Mouse (Mus musculus): ENCODE data around the gene Srebf1.

Srebf1 gene

GRCm38 (mm10) chr11:60182116-60182670, 40.2 kb downstream of the Srebf1 start:
- in situ Hi-C loops (cut with MboI, MseI): no loop called here

GRCm38 (mm10) chr11:60178506-60178905, 43.9 kb downstream of the Srebf1 start:
- in situ Hi-C loops (cut with MboI, MseI): no loop called here

- in situ Hi-C loops (cut with MboI, MseI): no loop called here
Observed at GRCm38 (mm10) chr11:60178005-60178404, 44.4 kb downstream of the Srebf1 start.

GRCm38 (mm10) chr11:60176975-60177657, 45.3 kb downstream of the Srebf1 start:
- in situ Hi-C loops (cut with MboI, MseI): no loop called here

- in situ Hi-C loops (cut with MboI, MseI): no loop called here
Observed at GRCm38 (mm10) chr11:60176182-60176974, 46.0 kb downstream of the Srebf1 start.

GRCm38 (mm10) chr11:60175371-60176181, 46.8 kb downstream of the Srebf1 start:
- in situ Hi-C loops (cut with MboI, MseI): no loop called here

- in situ Hi-C loops (cut with MboI, MseI): loop anchor here (5.0 kb wide), 1 partner anchor 66 kb away; the partner anchor contains the start of gene Rai1
Observed at GRCm38 (mm10) chr11:60173606-60174184, 48.7 kb downstream of the Srebf1 start.

- in situ Hi-C loops (cut with MboI, MseI): loop anchor here (5.0 kb wide), 1 partner anchor 65 kb away; the partner anchor contains the start of gene Rai1
Observed at GRCm38 (mm10) chr11:60172074-60172473, 50.3 kb downstream of the Srebf1 start.

- in situ Hi-C loops (cut with MboI, MseI): no loop called here
Observed at GRCm38 (mm10) chr11:60168780-60169179, 53.6 kb downstream of the Srebf1 start.

GRCm38 (mm10) chr11:60165076-60165475, 57.3 kb downstream of the Srebf1 start:
- in situ Hi-C loops (cut with MboI, MseI): no loop called here

GRCm38 (mm10) chr11:60164450-60164849, 57.9 kb downstream of the Srebf1 start:
- in situ Hi-C loops (cut with MboI, MseI): no loop called here

- in situ Hi-C loops (cut with MboI, MseI): no loop called here
Observed at GRCm38 (mm10) chr11:60163362-60163761, 59.0 kb downstream of the Srebf1 start.

GRCm38 (mm10) chr11:60162547-60162946, 59.8 kb downstream of the Srebf1 start:
- in situ Hi-C loops (cut with MboI, MseI): no loop called here

GRCm38 (mm10) chr11:60161146-60161874, 61.1 kb downstream of the Srebf1 start:
- in situ Hi-C loops (cut with MboI, MseI): no loop called here

GRCm38 (mm10) chr11:60160454-60161114, 61.8 kb downstream of the Srebf1 start:
- in situ Hi-C loops (cut with MboI, MseI): no loop called here

GRCm38 (mm10) chr11:60159955-60160354, 62.4 kb downstream of the Srebf1 start:
- in situ Hi-C loops (cut with MboI, MseI): no loop called here

GRCm38 (mm10) chr11:60158271-60158670, 64.1 kb downstream of the Srebf1 start:
- in situ Hi-C loops (cut with MboI, MseI): no loop called here

- in situ Hi-C loops (cut with MboI, MseI): no loop called here
Observed at GRCm38 (mm10) chr11:60155690-60156089, 66.7 kb downstream of the Srebf1 start.

- in situ Hi-C loops (cut with MboI, MseI): no loop called here
Observed at GRCm38 (mm10) chr11:60153936-60154335, 68.4 kb downstream of the Srebf1 start.

- in situ Hi-C loops (cut with MboI, MseI): no loop called here
Observed at GRCm38 (mm10) chr11:60152339-60152738, 70.0 kb downstream of the Srebf1 start.

Data from T-helper 1 cell (primary cell).